Mouse (Mus musculus) lung, postnatal 4 days (tissue): Measurements from ENCODE around the gene Psd.

Experiments used
- DNase-seq, 2 experiments: peaks; one replicate each; pipeline ENCODE4 v3.0.0; 2021

Psd gene

DNA sequence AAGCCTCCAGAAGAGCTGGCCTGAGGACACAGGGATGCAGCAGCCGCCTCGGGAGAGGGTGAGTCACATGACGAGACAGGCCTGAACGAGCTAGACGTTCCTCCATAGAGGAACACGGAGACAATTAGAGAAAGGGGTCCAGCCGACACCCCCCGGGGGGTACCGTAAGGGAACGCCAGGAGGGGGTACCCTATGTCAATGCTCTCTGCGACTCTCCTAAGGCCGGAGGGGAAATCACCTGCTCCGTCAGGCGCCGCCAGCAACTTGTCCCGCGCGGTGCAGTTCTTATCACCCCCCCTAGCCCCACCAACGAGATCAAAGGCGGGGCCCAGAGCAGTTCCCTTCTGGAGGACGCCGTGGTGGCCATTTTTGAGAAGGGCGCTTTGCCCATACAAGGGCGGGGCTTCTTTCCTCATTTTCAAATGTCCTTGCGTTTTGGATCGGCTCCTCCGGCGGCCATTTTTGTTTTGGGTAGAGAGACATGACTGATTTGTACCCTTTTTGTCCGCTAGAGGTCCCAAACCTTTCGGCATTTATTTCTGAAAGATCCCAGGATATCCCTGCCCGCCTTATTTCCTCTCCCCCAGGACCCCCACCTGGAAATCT lies 11.5 kb upstream of the Psd start, which contains the start of gene Cuedc2:
Gene Cuedc2, minus strand, starts transcription at position 372 of the 606 bp plus-strand sequence.
- DNase-seq: peak; percentile 96 to 98

DNA sequence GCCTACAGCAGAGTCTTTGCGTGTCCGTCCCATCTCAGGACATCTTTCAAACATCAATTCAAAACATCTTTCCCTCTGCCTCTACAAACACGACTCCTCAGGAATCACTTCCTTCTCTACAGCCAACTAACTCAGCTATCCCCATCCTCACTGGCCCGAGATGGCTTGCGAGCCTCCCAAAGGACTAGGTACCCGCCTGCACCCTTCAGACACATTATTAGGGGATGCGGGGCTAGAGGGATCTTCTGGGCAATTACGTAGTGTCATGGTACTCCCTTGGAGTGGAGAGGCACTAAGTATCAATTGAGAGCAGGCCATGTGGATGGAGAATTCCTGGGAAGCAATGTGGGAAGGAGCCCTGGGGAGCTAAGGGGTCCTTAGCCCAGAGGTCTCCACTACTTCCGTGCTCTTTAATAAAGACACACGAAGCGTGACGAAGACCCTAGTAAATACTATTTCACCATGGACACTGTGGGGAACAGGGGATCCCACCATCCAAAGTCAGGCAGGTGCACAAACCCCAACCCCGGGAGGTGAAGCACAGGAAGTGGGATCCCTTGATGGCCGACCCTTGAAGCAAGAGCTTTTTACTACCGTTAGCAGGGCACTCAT lies 10.9 kb upstream of the Psd start:
- DNase-seq: no peak

DNA sequence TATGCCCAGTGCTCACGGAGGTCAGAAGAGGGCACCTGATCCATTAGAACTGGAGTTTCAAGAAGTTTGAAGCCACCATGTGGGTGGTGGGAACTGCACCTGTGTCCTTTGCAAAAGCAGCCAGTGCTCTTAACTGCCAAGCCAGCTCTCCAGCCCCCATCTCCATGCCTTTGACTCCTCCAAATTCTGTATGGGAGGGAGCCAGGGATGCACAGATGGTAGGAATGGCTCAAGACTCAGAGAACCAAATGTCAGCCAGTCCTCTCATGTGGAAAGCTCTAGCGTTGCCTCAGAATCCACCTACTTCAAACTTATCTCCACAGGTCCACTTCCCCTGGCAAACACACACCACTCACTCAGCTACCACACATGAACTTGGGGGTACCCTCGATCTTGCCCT lies 7.0 kb upstream of the Psd start:
- no peak for DNase-seq

DNA sequence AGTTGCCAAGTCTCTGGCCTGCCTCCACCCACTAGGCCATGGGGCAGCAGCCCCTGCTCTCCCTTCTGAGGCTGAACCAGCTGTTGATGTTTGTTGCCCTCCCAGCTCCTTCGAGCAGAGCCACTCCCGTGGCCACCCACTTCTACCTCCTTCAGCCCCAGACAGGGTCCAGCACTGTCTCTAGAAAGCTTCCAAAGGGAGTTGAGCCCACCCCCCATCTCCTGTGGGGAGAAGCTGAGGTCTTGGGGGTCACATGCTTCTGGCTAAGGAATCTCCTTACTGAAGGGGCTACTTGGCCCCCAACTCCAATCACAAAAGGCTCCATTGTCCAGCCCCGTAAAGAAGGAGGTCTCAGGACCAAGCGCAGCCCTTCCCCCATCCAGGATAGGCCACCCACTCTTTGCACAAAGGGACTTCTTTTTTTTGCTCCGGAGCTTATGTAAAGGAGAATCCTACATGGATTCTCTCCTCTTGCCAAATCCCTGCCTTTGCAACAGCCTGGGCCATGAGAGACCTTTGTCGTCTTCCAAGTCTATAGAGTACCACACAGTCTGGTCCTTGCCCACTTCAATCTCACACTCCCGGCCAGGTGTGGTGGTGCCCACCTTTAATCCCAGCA lies 5.9 kb upstream of the Psd start:
- DNase-seq: no peak

DNA sequence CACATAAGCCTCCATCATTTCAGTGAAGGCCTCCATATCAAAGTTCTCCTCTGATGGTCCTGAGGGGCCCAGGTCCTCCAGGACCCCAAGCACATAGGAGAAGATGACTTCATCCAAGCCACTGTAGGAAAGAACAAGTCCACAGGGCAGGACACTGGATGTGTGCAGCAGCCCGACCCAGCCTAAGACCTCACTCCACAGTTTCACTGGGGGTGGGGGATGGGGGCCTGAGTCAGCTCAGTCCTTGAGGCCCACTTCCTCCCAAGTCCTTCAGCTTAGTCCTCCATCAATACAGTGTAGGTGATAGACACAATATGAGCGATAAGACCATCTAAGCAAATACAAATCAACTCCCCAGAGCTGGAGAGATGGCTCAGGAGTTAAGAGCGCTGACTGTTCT lies 5.0 kb upstream of the Psd start:
- DNase-seq: no peak

DNA sequence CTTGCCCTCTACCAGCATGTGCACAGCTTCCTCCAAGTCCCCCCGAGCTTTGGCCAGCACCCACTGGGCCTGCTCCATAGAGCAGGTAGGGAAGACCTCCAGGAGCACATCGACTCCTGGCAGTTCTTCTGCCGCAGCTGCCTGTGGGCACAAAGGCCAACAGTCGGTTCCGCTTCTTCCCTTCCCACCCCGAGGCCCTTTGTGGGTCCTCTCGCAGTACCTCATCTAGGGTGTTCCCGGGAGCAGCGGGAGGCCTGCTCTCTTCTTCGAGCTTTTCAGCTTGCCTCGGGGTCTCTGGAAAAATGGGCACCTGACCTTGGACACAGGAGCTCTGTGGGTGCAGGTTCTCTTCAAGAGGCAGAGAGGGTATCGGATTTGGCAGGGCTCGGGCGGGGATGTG lies 4.4 kb upstream of the Psd start:
- no peak for DNase-seq

DNA sequence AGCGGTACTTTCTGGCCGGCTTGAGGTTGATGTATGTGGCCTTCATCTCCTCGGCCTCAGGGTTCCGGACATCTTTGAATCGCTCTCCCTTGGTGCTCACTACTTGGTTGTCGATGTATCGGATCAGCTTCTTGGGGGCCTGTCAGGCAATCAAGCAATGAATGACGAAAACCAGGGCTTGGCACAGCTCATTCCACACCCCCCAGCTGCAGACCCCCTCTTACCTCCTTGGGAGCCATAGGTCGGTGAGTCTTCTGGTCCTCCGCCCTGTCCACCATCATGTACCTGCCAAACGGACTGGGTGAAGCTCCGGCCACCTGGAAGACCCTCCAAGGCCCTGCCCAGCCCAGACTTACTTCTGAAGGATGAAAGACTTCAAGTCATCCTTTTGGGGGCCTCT lies 3.7 kb upstream of the Psd start:
- no peak for DNase-seq

DNA sequence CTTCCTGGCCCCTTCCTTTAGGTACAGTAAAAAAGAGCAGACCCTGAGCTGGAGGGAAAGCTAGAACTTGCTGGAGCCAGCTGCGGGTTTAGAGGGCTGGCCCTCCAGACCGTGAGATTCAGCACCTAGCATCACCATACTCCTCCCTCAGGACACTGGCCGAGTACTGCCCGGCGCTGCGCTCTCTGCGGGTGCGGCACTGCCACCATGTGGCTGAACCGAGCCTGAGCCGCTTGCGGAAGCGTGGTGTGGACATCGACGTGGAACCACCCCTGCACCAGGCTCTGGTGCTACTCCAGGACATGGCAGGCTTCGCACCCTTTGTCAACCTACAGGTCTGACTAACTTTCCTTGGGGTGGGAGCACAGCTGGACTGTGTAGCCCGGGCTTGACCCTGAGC lies 3.0 kb upstream of the Psd start:
- peak; percentile 88 to 92 for DNase-seq

DNA sequence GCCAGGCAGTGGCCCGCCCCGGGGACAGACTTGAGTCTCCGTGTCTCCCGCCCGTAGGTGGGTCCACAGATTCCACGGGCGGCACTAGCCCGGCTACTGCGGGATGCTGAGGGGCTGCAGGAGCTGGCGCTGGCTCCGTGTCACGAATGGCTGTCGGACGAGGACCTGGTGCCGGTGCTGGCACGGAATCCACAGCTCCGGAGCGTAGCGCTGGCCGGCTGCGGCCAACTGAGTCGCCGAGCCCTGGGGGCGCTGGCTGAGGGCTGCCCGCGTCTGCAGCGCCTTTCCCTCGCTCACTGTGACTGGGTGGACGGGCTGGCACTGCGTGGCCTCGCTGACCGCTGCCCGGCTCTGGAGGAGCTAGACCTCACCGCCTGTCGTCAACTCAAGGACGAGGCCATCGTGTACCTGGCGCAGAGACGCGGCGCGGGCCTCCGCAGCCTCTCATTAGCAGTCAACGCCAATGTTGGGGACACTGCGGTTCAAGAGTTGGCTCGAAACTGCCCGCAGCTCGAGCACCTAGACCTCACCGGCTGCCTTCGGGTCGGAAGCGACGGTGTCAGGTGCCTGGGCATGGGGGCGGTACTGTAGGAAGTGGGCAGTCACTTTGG lies 2.2 kb upstream of the Psd start:
- no peak for DNase-seq

DNA sequence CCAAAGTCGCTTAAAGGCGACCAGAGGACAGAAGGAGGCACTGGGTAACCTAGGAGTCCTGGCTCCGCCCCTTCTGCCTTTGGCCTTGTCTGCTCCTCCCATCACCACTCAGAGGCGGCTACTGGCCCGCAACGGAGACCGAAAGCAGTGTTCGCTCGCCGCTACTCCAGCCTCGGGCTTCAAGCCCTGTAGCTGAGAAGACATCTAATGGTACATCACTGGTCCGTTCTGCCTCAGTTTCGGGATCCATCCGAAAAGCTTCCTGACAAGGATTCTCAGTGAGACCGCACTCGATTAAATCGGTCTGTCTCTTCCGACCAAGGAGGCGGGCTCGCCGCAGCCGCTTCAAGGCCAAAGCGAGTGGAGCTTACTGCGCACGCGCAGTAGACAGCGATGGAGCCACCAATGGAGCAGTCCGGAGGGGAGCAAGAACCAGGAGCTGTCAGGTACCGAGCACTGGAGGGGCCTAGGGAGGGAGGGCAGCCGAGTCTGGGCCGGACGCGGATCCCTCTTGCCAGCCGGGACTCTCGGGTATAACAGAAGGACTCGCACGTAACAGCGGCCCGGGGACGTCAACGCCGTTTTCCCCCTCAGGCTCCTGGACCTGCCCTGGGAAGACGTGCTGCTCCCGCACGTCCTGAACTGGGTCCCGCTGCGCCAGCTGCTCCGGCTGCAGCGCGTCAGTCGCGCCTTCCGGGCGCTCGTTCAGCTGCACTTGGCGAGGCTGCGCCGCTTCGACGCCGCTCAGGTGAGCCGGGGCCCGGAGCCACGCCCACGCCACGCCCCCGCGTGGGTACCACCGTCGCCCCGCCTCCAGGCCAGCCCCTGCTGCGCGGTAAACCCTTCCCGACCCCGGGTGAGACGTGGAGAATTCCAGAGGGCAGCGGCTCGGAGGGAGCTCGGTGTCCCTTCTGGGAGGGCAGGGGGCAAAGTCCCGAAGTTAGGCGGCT lies 1.4 kb upstream of the Psd start, which contains the start of gene Fbxl15:
Gene Fbxl15, plus strand, starts transcription at position 104 of the 950 bp plus-strand sequence.
- peak; percentile 95 to 97 for DNase-seq

DNA sequence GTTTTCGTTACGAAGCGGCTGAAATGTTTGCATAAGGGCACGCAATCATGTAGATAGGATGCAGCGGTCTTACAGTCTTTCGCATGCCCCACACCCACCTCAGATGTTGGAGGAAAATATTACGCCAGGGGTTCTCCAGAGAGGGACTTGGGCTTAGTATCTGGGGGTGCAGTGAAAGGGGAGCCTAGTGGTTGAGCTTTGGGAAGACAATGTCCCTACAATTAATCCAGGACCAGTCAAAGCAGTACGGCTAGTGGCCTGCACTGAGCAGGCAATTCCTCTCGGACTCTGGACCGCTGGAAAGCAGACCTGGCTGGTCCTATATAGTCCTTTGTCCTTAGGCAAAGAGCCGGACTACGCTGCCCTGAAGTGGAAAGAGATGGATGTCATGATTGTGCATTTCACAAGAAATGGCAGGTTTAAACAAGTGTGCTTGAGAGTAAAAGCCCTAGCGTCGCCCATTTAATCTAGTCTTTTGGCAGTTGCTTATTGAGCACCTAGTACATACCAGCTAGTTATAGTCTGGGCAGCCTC lies 642 bp upstream of the Psd start:
- DNase-seq: no peak

DNA sequence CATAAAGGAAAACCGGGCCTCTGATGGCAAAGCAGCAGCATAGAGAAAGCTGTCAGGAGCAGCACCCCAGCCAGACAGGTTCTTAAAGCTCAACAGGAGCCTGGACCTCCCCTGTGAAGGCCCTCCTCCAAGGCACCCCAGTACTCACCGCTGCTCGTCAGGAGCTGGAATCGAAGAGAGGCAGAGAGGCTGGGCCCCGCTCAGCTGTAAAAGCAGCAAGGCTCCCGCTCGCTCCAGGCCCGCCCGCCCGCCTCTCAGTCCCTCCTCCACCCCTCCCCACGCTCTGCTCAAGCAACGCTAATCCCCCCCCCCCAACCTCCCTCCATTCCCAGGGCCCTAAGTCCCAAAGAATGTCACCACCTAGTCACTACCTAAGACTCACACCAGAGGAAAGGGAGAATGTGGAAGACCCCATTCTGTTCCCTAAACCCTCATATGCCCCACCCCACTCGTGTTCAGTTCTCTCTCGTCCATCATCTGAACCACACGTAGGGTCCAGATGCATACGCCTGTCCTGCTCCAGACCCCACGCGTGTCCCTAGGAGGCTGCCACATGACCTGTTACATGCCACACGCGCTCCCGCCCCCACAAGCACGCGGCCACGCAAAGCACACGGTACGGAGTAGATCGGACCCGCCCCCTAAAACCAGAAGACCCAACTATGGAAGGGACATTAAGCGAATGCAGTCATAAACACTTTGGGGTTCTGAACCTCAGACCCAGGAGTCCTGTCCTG lies 769 bp downstream of the Psd start:
- no peak for DNase-seq

DNA sequence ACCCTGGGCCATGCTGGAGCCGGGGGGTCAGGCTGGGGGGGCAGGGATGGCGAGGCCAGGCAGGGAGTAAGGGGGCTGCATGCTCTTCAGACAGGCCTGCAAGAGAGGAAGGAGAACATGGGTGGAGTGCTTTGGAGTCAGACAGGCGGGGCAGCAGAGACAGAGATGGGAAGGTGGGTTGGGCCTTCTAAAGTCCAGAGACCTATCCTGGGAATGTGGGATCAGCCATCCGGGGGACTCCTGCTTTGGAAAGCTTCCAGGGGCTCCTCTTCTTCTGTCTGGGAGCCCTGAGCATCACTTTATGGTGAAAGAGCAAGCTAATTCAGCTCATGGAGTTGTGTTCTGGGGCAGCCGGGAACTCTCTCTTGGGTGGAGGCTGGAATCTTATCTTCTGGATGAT lies 2.0 kb downstream of the Psd start:
- DNase-seq: no peak

DNA sequence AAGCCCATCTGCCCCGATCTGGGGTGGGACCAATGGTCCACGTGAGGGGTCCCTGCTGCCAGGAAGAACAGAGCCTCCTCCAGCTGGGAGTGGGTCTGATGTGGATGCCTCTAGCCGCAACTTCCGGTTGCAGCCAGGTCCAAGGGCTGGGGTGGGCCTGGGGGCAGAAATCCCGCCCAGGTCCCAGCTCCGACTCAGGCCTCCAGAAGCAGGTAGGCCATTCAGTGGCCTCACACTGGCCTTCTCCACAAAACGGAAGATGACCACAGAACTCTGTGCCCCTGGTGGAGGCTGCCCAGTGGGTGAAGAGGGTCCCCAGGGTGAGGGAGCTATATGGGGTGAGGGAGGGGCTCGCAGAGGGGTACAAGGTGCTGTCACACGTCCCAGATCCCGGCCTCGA lies 2.6 kb downstream of the Psd start:
- peak in 1 of 2 experiments; percentile 19 for DNase-seq

DNA sequence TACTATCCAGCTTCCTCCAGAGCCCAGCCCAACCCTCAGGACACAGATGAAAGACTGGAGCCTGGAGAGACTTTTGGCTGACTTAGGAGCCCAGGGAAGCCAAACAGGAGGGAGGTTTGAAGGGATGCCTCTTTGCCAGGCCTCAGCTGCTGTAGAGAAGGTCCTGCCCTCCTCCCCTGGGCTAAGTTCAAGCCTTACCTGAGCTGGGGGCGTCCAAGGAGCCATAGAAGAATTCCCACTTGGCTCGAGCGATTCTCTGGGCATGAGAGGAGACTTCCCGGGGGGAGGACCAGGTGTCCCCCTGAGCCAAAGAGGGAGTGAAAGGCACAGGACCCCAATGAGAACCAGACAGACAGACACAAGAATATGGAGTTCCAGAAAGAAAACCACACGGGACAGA lies 3.2 kb downstream of the Psd start:
- DNase-seq: no peak

DNA sequence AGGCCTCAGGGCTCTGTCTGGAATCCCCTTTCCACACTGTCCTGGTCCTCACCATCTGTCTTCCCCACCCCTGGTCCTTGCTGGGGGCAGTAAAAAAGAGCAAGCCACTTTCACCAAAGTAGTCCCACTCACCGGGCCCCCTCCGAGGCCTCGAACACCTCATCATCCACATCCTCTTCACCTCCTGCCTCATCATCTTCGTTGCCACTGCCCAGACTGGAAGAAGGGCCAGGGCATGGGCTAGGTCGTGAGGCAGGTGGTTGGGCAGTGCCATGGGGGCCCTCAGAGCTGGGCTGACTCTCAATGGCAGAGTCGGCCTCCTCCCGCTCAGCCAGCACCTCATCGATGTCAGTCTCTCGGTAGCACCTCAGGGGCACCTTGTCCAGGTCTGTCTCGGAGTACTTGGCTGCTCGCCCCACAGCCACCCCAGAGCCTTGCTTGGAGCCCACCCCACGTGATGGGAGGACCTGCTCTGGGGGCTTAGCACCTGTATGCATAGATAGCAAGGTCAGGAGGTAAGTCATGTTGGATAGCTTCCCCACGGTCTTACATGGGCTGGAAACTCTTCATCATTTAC lies 3.9 kb downstream of the Psd start:
- no peak for DNase-seq

DNA sequence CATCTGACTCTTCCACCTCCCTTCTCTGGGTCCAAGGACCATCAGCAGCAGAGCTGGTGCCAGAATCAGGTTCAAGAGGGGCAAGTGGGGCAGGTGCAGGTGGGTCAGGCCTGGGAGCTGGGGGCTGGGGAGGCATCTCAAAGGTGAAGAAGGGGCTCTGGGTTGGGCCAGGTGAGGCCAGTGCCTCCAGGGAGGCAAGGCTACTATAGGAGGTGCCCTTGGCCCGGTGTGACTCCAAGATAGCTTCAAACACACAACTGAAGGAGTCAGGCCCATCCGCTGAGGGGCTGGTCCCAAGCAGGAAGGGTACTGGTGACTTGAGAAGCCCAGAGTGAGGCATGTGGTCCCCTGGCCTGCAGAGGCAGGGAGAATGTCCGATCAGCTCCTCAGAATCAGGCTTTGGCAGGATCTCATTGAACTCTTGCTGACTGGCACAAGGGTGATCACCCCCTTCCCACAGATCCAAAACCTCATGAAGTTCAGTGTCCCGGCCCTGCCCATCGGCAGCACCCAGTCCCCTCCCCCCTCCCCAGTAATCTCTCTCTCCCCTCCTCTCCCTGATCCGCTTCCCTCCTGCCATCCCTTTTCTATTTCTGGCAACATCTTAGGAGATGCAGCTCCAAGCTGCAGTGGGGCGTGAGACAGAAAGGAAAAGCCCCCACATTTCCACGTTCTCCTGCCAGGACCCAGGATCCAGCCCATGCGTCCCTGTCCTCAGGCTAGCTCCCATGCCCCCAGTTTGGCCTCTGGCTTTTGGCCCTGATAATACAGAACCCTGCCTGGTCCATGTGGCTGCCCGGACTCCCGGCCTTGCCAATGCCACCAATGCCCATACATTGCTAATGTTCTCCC lies 4.6 kb downstream of the Psd start:
- DNase-seq: no peak

DNA sequence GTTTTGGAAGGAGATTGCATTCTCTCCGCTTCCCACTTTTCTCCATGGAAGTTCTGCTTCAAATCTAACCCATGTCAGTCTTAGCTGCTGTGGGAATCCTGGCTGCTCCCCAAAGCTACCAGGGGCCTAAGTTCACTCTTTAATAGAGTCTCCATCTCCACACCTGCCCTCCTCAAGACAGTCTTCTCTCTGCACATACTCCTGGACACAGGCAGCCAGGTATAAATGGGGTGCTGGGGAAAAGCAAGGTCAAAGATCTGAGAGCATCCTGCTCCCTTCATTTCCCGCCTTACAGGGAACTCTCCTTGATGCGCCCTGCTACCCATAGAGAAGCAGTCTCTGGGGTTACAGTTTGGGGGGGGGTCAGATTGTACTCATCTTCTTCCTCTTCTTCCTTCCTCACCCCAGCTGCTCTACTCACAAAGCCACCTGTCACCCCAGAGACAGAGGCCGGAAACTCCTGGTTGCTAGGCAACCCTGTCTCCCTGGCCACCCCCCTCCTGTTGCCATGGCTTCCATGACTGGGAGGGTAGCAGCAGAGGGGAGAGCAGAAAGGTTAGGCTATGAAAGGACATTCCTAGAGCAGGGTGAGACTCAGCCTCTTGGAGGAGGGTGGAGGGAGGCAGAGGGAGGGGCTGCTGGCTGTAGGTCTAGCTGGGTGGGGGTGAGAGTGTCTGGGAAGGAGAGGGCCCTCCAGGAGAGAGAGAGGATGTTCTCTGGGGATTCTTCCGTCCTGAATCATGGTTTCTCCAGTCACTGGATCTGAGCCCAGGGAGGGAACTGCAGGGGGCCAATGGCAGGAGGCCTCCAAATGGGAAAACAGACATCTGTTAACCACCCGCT lies 5.6 kb downstream of the Psd start:
- DNase-seq: peak in 1 of 2 experiments; percentile 21

DNA sequence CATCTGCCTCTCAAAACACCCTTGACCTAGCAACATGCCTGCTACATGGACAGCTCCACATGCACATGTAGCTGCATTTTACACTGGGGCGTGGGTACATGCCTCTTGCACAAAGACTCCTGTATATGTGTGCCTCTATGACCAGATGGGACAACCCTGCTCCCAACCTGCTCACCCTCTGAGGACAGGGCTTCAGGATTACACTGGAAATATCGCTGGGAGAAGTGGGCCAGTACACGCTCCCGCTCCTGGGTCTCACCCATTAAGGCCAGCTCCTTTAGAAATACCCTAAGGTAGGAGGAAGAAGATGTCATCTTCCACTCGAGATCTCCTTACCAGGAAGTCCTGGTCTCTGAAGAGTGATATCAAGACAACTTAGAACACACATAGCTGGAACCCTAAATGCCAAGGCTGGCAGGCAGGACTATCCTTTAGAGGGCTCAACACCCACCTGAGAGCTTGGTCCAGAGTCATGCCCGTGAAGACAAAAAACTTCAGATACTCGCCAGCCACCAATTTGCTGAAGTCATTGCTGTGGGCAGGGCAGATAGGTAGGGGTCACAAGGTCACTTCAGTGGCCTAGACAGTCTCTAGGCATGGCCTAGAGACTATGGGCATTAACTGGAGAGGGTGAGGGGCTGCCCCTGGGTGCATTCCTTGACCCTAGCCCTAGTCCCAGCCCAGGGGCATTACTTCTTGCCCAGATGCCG lies 6.7 kb downstream of the Psd start:
- no peak for DNase-seq
